Mouse (Mus musculus): ENCODE data around the gene Sh3tc1. TPM values are rescaled to one million over a fixed set of nuclear protein-coding genes. Genes with fewer than 3 reads are reported as not detected.
A peak's percentile ranks its signal among the peaks of the same experiment; 100 is the strongest.

Gene Sh3tc1
- polyA plus RNA-seq, 1 experiment from 2014 or later: 4.7 TPM

GRCm38 (mm10) chr5:35722654-35723053 is 17.1 kb downstream of the Sh3tc1 start:
- no peaks in the 10 kb centered on the region for H3K9me3 ChIP-seq (replicated peaks; ENCODE audit: control insufficient read depth, low read length)
- H3K4me1 ChIP-seq (ENCODE audit: control insufficient read depth, insufficient read depth, low read length): peaks cover 34% of the 10 kb centered on the region
- peak overlapping the region; percentile 76 for H3K27ac ChIP-seq (ENCODE audit: low read depth, low read length)
- no peaks in the 10 kb centered on the region for H3K36me3 ChIP-seq (ENCODE audit: control insufficient read depth, insufficient read depth, low read length)
- no peak overlapping the region for H3K4me3 ChIP-seq (ENCODE audit: low read depth, low read length)
- no peak overlapping the region for H3K9ac ChIP-seq (ENCODE audit: low read depth, low read length)
- H3K27me3 ChIP-seq (ENCODE audit: control insufficient read depth, insufficient read depth, low read length): no peaks in the 10 kb centered on the region
- no peak for ATAC-seq (replicated peaks; ENCODE audit: insufficient number of reproducible peaks, low FRiP score, low TSS enrichment)
- 15% methylated on average over 2 of the region's 2 CpGs for WGBS (ENCODE audit: insufficient replicate concordance)
- H3K4me2 ChIP-seq: no peak overlapping the region

- Histone ChIP-seq H3K27ac (ENCODE audit: low read depth, low read length) (no peak overlapping the region), H3K4me2 (no peak overlapping the region)
Measured at GRCm38 (mm10) chr5:35721933-35722332, 17.9 kb downstream of the Sh3tc1 start.

GRCm38 (mm10) chr5:35719880-35720279 is 19.9 kb downstream of the Sh3tc1 start:
- H3K4me3 ChIP-seq (ENCODE audit: low read depth, low read length): no peak overlapping the region
- no peaks in the 10 kb centered on the region for H3K27me3 ChIP-seq (ENCODE audit: control insufficient read depth, insufficient read depth, low read length)
- no peaks in the 10 kb centered on the region for H3K36me3 ChIP-seq (ENCODE audit: control insufficient read depth, insufficient read depth, low read length)
- 88% methylated on average over 1 of the region's 1 CpGs for WGBS (ENCODE audit: insufficient replicate concordance)
- H3K9ac ChIP-seq (ENCODE audit: low read depth, low read length): no peak overlapping the region
- no peak for ATAC-seq (replicated peaks; ENCODE audit: insufficient number of reproducible peaks, low FRiP score, low TSS enrichment)
- H3K4me1 ChIP-seq (ENCODE audit: control insufficient read depth, insufficient read depth, low read length): peaks cover 34% of the 10 kb centered on the region
- H3K9me3 ChIP-seq (replicated peaks; ENCODE audit: control insufficient read depth, low read length): no peaks in the 10 kb centered on the region
- H3K4me2 ChIP-seq: no peak overlapping the region
- H3K27ac ChIP-seq (ENCODE audit: low read depth, low read length): no peak overlapping the region

More at GRCm38 (mm10) chr5:35721933-35722332, 17.9 kb downstream of the Sh3tc1 start:
- H3K9ac ChIP-seq (ENCODE audit: low read depth, low read length): no peak overlapping the region
- no peaks in the 10 kb centered on the region for H3K9me3 ChIP-seq (replicated peaks; ENCODE audit: control insufficient read depth, low read length)
- no peak overlapping the region for H3K4me3 ChIP-seq (ENCODE audit: low read depth, low read length)
- H3K27me3 ChIP-seq (ENCODE audit: control insufficient read depth, insufficient read depth, low read length): no peaks in the 10 kb centered on the region
- peaks cover 34% of the 10 kb centered on the region for H3K4me1 ChIP-seq (ENCODE audit: control insufficient read depth, insufficient read depth, low read length)
- WGBS (ENCODE audit: insufficient replicate concordance): 85% methylated on average over 2 of the region's 2 CpGs
- ATAC-seq (replicated peaks; ENCODE audit: insufficient number of reproducible peaks, low FRiP score, low TSS enrichment): no peak
- no peaks in the 10 kb centered on the region for H3K36me3 ChIP-seq (ENCODE audit: control insufficient read depth, insufficient read depth, low read length)

GRCm38 (mm10) chr5:35719343-35719742 is 20.4 kb downstream of the Sh3tc1 start:
- H3K9me3 ChIP-seq (replicated peaks; ENCODE audit: control insufficient read depth, low read length): no peaks in the 10 kb centered on the region
- peaks cover 34% of the 10 kb centered on the region for H3K4me1 ChIP-seq (ENCODE audit: control insufficient read depth, insufficient read depth, low read length)
- H3K36me3 ChIP-seq (ENCODE audit: control insufficient read depth, insufficient read depth, low read length): no peaks in the 10 kb centered on the region
- H3K9ac ChIP-seq (ENCODE audit: low read depth, low read length): no peak overlapping the region
- no peaks in the 10 kb centered on the region for H3K27me3 ChIP-seq (ENCODE audit: control insufficient read depth, insufficient read depth, low read length)
- H3K4me2 ChIP-seq: no peak overlapping the region
- no peak for ATAC-seq (replicated peaks; ENCODE audit: insufficient number of reproducible peaks, low FRiP score, low TSS enrichment)
- H3K27ac ChIP-seq (ENCODE audit: low read depth, low read length): no peak overlapping the region
- no peak overlapping the region for H3K4me3 ChIP-seq (ENCODE audit: low read depth, low read length)

DNA sequence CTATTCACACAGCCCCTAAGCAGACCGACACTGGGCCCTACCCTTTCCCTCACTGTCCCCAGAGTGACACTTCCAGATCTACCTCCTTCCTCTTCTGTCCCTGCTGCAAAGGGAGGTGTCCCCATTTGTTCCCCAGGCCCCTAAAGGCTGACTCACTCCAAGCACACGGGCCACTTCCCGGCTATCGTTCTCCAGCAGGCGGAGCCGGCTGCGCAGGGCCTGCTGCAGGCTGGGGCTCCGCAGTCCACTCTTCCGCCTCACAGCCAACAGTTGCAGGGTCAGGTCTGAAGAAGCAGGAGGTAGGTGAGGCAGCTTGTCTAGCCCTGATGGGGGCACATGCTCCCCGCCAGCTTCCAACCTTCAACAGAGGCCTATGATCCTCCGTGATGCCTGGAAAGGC is 21.0 kb downstream of the Sh3tc1 start:
- Histone ChIP-seq H3K9me3 (replicated peaks; ENCODE audit: control insufficient read depth, low read length) (no peaks in the 10 kb centered on the region), H3K36me3 (ENCODE audit: control insufficient read depth, insufficient read depth, low read length) (no peaks in the 10 kb centered on the region), H3K27me3 (ENCODE audit: control insufficient read depth, insufficient read depth, low read length) (no peaks in the 10 kb centered on the region), H3K4me1 (ENCODE audit: control insufficient read depth, insufficient read depth, low read length) (peaks cover 34% of the 10 kb centered on the region), H3K4me3 (ENCODE audit: low read depth, low read length) (no peak overlapping the region), H3K4me2 (no peak overlapping the region), H3K27ac (ENCODE audit: low read depth, low read length) (no peak overlapping the region), H3K9ac (ENCODE audit: low read depth, low read length) (no peak overlapping the region)
- WGBS (ENCODE audit: insufficient replicate concordance): 64% methylated on average over 11 of the region's 11 CpGs
- ATAC-seq (replicated peaks; ENCODE audit: insufficient number of reproducible peaks, low FRiP score, low TSS enrichment): no peak

DNA sequence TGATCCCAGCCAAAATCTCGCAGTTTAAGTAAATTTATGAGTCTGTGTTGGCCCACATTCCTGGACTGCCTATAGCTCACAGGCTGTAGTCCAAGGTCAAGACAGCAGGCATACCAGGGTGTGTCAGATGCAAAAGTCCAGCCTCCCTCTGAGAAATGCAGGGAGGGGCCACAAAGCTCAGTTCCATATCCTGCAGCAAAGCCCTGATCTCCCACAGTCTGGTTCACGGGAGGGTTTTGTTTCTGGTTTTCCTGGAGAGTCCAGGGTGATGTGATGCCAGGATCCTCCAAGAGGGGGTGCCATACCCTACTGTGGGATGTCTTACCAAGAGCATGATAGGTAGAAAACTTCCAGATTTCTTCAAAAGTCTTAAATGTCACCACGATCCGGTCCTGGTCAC is 21.8 kb downstream of the Sh3tc1 start:
- H3K9ac ChIP-seq (ENCODE audit: low read depth, low read length): no peak overlapping the region
- no peaks in the 10 kb centered on the region for H3K36me3 ChIP-seq (ENCODE audit: control insufficient read depth, insufficient read depth, low read length)
- H3K4me1 ChIP-seq (ENCODE audit: control insufficient read depth, insufficient read depth, low read length): peaks cover 28% of the 10 kb centered on the region
- no peak overlapping the region for H3K27ac ChIP-seq (ENCODE audit: low read depth, low read length)
- ATAC-seq (replicated peaks; ENCODE audit: insufficient number of reproducible peaks, low FRiP score, low TSS enrichment): no peak
- H3K4me3 ChIP-seq (ENCODE audit: low read depth, low read length): no peak overlapping the region
- no peaks in the 10 kb centered on the region for H3K9me3 ChIP-seq (replicated peaks; ENCODE audit: control insufficient read depth, low read length)
- no peak overlapping the region for H3K4me2 ChIP-seq
- H3K27me3 ChIP-seq (ENCODE audit: control insufficient read depth, insufficient read depth, low read length): no peaks in the 10 kb centered on the region
- 49% methylated on average over 4 of the region's 4 CpGs for WGBS (ENCODE audit: insufficient replicate concordance)

GRCm38 (mm10) chr5:35717455-35717854 is 22.3 kb downstream of the Sh3tc1 start:
- H3K4me1 ChIP-seq (ENCODE audit: control insufficient read depth, insufficient read depth, low read length): peaks cover 23% of the 10 kb centered on the region
- no peaks in the 10 kb centered on the region for H3K9me3 ChIP-seq (replicated peaks; ENCODE audit: control insufficient read depth, low read length)
- H3K4me2 ChIP-seq: no peak overlapping the region
- WGBS (ENCODE audit: insufficient replicate concordance): 73% methylated on average over 5 of the region's 5 CpGs
- ATAC-seq (replicated peaks; ENCODE audit: insufficient number of reproducible peaks, low FRiP score, low TSS enrichment): no peak
- H3K9ac ChIP-seq (ENCODE audit: low read depth, low read length): no peak overlapping the region
- H3K27ac ChIP-seq (ENCODE audit: low read depth, low read length): no peak overlapping the region
- H3K27me3 ChIP-seq (ENCODE audit: control insufficient read depth, insufficient read depth, low read length): no peaks in the 10 kb centered on the region
- no peak overlapping the region for H3K4me3 ChIP-seq (ENCODE audit: low read depth, low read length)
- no peaks in the 10 kb centered on the region for H3K36me3 ChIP-seq (ENCODE audit: control insufficient read depth, insufficient read depth, low read length)

GRCm38 (mm10) chr5:35713649-35714354 is 26.0 kb downstream of the Sh3tc1 start:
- WGBS (ENCODE audit: insufficient replicate concordance): 45% methylated on average over 13 of the region's 13 CpGs
- Histone ChIP-seq H3K27ac (ENCODE audit: low read depth, low read length) (no peak overlapping the region), H3K4me3 (ENCODE audit: low read depth, low read length) (no peak overlapping the region), H3K4me2 (no peak overlapping the region), H3K27me3 (ENCODE audit: control insufficient read depth, insufficient read depth, low read length) (no peaks in the 10 kb centered on the region), H3K9ac (ENCODE audit: low read depth, low read length) (no peak overlapping the region), H3K36me3 (ENCODE audit: control insufficient read depth, insufficient read depth, low read length) (no peaks in the 10 kb centered on the region), H3K4me1 (ENCODE audit: control insufficient read depth, insufficient read depth, low read length) (peaks cover 3% of the 10 kb centered on the region; the same call in 1 of the 2 replicates), H3K9me3 (replicated peaks; ENCODE audit: control insufficient read depth, low read length) (no peaks in the 10 kb centered on the region)
- ATAC-seq (replicated peaks; ENCODE audit: insufficient number of reproducible peaks, low FRiP score, low TSS enrichment): peak; percentile 37; the same call in 1 of the 2 replicates

GRCm38 (mm10) chr5:35712517-35712916 is 27.3 kb downstream of the Sh3tc1 start:
- no peak overlapping the region for H3K4me2 ChIP-seq
- H3K4me1 ChIP-seq (ENCODE audit: control insufficient read depth, insufficient read depth, low read length): no peaks in the 10 kb centered on the region
- no peaks in the 10 kb centered on the region for H3K9me3 ChIP-seq (replicated peaks; ENCODE audit: control insufficient read depth, low read length)
- H3K36me3 ChIP-seq (ENCODE audit: control insufficient read depth, insufficient read depth, low read length): no peaks in the 10 kb centered on the region
- ATAC-seq (replicated peaks; ENCODE audit: insufficient number of reproducible peaks, low FRiP score, low TSS enrichment): no peak
- H3K4me3 ChIP-seq (ENCODE audit: low read depth, low read length): no peak overlapping the region
- 59% methylated on average over 5 of the region's 5 CpGs for WGBS (ENCODE audit: insufficient replicate concordance)
- no peaks in the 10 kb centered on the region for H3K27me3 ChIP-seq (ENCODE audit: control insufficient read depth, insufficient read depth, low read length)
- H3K27ac ChIP-seq (ENCODE audit: low read depth, low read length): no peak overlapping the region
- no peak overlapping the region for H3K9ac ChIP-seq (ENCODE audit: low read depth, low read length)

Measured in heart, embryonic 11.5 days (tissue).